Mouse (Mus musculus) erythroid progenitor cell, adult 5-6 weeks (primary cell): ENCODE results near the gene Rtn4rl1. TPM values are rescaled to one million over a fixed set of nuclear protein-coding genes. Genes with fewer than 3 reads are reported as not detected.

Experiments used
- ATAC-seq: replicated peaks from 2 replicates; pipeline ENCODE4 v1.8.0; 2016; ENCODE audit warnings: moderate number of reproducible peaks, mild to moderate bottlenecking, moderate TSS enrichment, inconsistent platforms; ENCODE audit not compliant: poor library complexity, low FRiP score, severe bottlenecking
- total RNA-seq, 2 experiments: library from RNA; stranded (forward) in 1 of 2; stranded (reverse) in 1 of 2; fragments of 150-400 nt in 1 of 2; fragments of 186-747, 209-891 nt in 1 of 2; gene quantifications; 2 replicates each; pipeline versions ENCODE4 v1.2.3 to v1.2.4; 2015 to 2017; ENCODE audit warnings: low replicate concordance in 2 of 2

Rtn4rl1 gene
- total RNA-seq, 2 experiments from 2014 or later = 0.42 TPM; not detected in 1

GRCm38 (mm10) chr11:75183917-75184570 lies 9.5 kb upstream of the Rtn4rl1 start:
- no peak for ATAC-seq

DNA sequence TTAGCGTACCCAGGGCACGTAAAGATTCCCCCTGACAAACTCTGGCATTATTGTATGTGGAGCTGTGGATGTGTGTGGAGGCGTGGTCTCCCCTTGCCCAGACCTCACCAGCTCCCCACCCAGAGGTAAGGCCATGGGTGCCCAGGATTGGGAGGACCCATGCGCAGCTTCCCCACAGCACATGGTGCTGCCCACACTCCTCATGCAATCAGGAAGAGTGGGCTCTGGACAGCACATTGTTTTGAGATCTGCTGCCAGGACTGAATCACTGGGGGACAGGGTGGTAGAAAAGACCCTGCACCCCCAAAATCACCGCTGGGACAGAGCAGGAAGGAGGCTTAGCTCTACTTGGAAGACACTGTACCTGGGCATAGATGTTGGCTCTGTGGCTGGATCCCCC lies 9.0 kb upstream of the Rtn4rl1 start:
- no peak for ATAC-seq

DNA sequence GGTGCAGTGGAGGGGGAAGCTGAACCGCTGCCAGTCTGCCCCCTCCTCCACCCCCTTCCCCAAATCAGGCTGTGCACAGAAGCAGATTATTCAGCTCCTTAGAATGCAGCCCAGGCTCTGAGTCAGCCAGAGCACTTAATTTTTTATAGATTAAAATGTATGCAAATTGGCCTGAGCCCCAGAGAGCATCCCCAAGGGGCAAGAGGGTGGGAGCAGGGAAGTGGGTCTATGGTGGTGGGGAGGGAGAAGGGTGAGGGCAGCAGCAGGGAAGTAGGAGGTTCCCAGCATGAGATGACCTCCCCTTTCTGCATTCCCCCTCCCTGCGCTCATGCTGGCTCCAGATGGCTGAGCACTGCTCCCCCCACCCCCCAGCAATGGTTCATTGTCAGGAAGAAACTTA lies 8.6 kb upstream of the Rtn4rl1 start:
- ATAC-seq = no peak

- peak; percentile 46 for ATAC-seq
These were observed 3.7 kb upstream of the Rtn4rl1 start for GRCm38 (mm10) chr11:75189713-75190370.

- ATAC-seq = peak; percentile 88
These were observed 3.2 kb upstream of the Rtn4rl1 start for GRCm38 (mm10) chr11:75190371-75190724.

GRCm38 (mm10) chr11:75190905-75191441 lies 2.6 kb upstream of the Rtn4rl1 start, which contains the start of gene Dph1:
Gene Dph1 (minus strand): TSS chr11:75191241.
- no peak for ATAC-seq

- ATAC-seq = no peak
These were observed 1.7 kb upstream of the Rtn4rl1 start for GRCm38 (mm10) chr11:75191841-75192240.

GRCm38 (mm10) chr11:75192336-75193214 lies 1.0 kb upstream of the Rtn4rl1 start:
- ATAC-seq = no peak

- ATAC-seq = no peak
These were observed 702 bp downstream of the Rtn4rl1 start for GRCm38 (mm10) chr11:75194121-75194849.

GRCm38 (mm10) chr11:75194850-75195461 lies 1.4 kb downstream of the Rtn4rl1 start:
- ATAC-seq = no peak

DNA sequence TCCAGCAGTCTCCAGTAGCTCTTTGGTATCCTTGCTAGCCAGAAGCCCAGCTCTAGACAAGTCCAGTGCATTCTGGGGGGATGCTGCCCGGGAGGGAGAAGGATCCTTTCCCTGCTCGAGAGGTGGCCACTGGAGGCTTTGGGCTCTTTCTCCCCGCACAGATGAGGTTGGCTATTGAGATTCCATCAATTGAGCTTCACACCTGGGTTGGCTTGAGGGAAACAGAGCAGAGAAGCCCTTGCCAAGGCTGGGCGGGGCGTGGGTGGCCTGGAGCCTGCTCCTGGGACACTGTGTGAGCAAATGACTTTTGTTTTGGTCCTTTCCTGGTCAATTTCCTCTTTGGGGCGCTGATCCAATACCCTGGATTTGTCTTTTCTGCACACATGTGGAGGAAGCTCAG lies 2.5 kb downstream of the Rtn4rl1 start:
- no peak for ATAC-seq

- no peak for ATAC-seq
These were observed 4.4 kb downstream of the Rtn4rl1 start for GRCm38 (mm10) chr11:75197956-75198355.

DNA sequence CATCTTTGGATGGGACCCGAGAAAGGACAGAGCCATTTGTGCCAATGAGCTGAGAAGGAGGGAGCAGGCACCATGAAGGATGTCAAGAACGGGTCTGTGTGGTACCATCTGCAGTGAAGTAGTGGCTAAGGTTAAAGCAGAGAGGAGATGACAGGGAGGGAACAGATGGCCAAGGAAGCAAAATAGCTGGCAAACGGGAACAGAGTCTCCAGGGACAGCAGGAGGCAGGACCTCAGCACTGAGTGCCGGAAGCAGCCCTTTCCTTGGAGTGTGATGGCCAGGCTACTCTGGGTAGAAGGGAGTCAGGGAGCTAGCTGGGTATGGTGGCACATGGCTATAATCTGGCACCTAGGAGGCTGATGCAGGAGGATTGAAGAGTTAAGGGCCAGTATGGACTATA lies 5.2 kb downstream of the Rtn4rl1 start:
- no peak for ATAC-seq

- no peak for ATAC-seq
These were observed 6.4 kb downstream of the Rtn4rl1 start for GRCm38 (mm10) chr11:75199951-75200350.

DNA sequence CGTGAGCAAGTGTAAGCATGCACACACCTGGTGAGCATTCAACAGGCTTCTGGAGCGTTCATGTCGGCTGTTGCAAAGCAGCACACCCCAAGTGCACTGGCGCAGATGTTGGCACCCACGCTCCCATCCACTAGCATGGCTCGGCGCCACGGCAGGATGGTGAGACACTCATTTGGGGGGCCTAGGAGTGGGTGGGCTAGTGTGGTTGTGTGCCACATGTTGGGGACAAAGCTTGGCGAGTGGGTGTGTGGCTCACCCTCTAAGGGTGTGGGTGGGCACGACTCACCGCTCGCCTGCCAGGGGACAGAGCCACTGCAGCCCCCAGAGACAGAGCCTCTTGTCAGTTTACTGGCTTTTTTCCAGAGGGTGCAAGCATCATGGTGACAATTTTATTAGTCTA lies 7.4 kb downstream of the Rtn4rl1 start:
- no peak for ATAC-seq

DNA sequence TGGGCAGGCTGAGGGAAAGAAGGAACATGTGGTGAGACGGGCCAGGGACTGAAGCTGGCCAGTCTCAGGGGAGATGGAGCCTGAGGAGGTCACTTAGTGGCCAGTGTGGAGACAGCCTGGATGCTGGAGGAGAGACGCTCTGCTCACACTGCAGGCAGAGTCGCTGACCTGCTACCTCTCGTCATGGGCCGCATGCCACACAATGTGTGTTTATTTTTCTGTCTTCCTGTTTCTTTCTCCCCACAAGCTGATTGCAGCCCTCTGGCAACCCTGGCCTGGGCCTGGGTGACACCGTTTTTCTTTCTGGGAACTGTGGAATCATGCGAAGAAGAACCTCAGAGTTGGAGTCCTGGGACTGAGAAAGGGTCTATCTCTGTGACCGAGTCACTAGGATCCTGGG lies 8.1 kb downstream of the Rtn4rl1 start:
- no peak for ATAC-seq

GRCm38 (mm10) chr11:75203926-75204325 lies 10.3 kb downstream of the Rtn4rl1 start:
- no peak for ATAC-seq

- ATAC-seq = no peak
These were observed 10.9 kb downstream of the Rtn4rl1 start for GRCm38 (mm10) chr11:75204472-75204871.

- no peak for ATAC-seq
These were observed 12.8 kb downstream of the Rtn4rl1 start for GRCm38 (mm10) chr11:75206347-75206746.
